Mouse (Mus musculus): Measurements from ENCODE around the gene Nuak2.

Nuak2 gene

GRCm38 (mm10) chr1:132355162-132355601 is 39.3 kb downstream of the Nuak2 start:
- DNase-seq = no peak

DNA sequence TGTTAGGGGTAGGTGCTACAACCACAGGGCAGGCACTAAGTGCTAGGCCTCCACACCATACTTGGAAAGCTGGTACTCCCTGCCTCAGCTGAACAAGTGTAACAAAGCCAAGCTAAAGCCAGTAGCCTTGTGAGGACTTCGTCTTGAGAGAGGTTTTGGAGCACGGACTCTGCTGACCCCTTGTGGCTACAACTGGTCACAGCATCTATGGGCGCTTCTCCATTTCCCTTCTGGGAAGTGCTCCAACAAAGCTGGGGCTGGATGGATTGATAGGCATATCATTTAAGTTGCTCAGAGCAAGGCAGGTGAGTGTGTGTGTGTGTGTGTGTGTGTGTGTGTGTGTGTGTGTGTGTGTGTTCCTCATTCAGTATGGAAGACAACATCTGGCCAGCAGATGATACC is 39.9 kb downstream of the Nuak2 start:
- peak; percentile 90 for DNase-seq

DNA sequence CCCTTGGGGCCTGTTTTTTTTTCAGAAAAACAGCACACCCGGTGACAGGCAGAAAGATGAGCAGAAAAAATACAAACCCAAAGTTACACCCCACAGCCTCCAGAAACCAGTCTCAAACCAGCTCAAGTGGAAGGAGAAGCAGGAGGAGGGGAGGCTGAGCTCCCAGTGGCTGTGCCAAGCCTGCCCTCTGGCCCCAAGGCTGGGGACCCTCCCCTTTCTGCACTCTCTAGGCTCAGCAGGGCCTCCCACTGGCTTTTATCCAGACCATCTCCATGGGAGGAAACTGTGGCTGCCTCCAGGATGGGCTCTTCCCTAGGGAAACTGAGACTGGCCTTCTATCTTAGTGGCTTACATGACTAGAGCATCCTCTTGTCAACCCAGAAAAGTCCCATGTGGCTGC is 40.9 kb downstream of the Nuak2 start:
- no peak for DNase-seq

- no peak for DNase-seq
Measured at GRCm38 (mm10) chr1:132361959-132362358, 46.0 kb downstream of the Nuak2 start.

DNA sequence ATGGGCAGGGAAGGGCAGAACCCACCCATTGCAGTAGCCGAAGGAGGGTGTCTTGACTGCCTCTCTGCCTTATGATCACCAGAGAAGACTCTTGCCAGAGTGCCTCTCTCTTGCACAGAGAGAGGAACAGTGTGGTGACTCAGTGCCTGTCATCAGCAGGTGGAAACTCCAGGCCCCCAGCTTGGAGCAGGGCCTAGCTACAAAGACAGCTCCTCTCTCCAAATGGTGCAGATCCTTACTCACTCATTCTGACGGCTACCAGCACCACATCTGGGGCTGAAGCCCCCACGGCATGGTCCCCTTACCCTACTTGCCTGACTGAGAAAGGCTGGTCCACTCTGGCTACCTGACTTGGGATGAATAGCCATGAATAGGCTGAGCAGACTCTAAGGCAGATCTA is 48.5 kb downstream of the Nuak2 start:
- no peak for DNase-seq

GRCm38 (mm10) chr1:132364896-132365557 is 49.1 kb downstream of the Nuak2 start:
- no peak for DNase-seq

DNA sequence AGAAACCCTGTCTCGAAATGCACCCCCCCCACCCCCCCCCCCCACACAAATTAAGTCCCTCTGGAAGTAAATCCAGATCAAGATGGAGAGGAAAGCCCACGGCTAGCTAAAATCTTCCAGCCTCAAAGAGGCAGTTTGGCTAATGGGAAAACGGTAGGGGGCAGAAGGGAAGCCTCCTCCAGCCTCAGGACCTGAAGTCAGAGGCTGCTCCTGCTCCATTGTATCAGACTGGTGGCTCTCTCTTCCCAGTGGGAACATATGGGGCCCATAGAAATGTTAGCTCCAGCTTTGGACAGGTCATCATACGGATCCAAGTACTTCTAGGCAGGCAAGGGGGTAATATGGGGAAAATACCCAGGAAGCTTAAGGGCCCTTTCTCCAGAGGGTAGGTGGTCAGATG is 49.7 kb downstream of the Nuak2 start:
- DNase-seq = no peak

DNA sequence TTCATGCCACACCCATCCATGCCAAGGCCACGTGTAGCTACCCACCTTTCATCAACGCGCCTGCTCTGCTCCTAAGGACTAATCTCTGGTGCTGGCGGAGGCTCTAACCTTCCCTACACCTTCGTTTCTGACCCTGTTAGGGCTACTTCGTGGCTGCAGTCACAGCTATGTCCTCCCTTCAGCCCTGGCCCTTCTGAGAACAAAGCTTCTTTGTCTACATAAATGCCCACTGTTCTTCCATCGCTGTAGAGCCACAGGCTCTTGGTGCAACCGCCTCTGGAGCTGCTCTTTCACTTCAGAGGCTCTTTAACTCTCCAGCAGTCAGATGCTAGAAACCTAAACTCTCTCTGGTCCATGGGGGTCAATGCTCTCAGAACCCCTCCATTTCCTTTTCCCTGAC is 50.3 kb downstream of the Nuak2 start:
- DNase-seq = no peak

DNA sequence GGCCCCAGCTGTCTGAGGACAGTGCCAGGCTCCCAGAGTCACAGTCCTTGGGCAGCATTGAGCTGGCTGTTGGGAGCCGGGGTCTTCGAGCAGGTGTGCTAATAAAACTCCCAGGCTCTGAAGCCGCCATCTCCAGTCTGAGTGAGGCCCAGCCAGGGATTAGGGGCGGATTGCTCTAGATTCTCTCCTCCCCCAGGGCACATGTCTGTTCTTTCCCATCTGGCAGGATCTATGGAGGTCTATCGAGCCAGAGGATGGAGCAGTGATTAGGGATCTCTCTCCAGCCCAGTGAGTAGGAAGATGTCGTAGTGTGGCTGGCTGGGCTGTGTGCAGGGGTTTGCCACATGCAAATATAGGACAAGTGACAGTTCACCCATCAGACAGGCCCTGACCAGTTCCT is 51.0 kb downstream of the Nuak2 start:
- DNase-seq = no peak

DNA sequence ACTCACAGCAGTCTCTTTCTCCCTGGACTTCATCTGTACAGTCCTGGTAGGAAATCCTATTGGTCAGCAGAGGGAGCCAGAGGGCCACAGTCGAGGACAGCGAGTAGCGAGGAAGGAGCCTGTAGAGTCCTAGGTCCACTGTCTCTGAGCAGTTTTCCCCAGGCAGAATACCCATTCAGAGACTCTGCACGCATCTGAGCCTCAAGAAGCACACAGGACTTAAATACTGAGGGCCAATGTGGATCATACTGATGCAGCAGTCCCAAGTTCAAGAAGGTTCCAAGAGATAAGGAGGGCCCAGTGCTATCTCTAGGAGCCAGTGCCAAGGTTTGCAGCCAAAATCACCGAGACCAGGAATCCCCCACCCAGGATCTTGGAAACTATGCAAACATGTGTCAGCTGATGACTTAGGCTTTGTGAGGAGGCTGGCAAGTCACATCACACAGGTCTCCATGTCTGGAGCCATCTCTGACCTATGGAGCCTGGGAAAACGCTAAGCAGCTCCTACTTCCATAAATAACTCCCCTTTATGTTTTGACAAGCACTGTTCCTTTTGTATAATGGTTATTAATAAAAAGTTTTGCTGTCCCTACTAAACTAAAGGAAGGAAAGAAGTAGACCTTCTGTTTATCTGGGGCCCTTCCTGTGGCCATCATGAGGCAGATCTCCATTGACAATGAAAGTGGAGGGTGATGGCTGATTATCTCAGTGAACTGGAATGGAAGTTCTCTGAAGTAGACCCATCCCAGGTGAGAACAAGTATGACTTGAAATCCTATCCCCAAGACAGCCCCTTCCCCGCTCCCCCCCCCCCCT is 52.0 kb downstream of the Nuak2 start:
- DNase-seq = peak; percentile 96

DNA sequence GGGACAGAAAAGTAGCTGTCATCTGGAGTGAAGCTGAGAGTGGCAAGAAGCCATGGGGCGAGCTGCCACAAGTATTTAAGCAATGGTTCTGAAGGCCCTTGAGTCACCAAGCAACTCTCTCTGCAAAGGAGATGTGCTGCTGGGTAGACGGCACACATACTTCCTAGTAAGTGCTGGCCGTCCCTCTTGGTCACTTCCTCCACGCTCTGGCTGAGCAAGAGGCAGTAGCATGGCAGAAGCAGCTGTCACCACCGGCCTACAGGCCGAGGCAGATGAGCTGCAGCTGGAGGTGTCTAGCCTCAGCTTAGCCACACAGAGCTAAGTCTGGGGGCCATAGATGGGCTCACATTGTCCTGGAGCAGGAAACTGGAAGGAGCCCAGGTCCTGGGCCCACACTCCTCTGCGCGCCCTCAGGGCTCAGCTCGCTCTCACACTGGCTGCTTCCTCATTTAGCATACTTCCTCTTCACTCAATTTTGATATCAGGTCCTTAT is 54.8 kb downstream of the Nuak2 start:
- DNase-seq = peak; percentile 71

- peak; percentile 57 for DNase-seq
Measured at GRCm38 (mm10) chr1:132371298-132372081, 55.6 kb downstream of the Nuak2 start.

- DNase-seq = no peak
Measured at GRCm38 (mm10) chr1:132372354-132372753, 56.4 kb downstream of the Nuak2 start.

- DNase-seq = no peak
Measured at GRCm38 (mm10) chr1:132372896-132373534, 57.1 kb downstream of the Nuak2 start.

GRCm38 (mm10) chr1:132374140-132374872 is 58.4 kb downstream of the Nuak2 start:
- peak; percentile 88 for DNase-seq

GRCm38 (mm10) chr1:132374873-132375244 is 58.9 kb downstream of the Nuak2 start:
- no peak for DNase-seq

GRCm38 (mm10) chr1:132375256-132375655 is 59.3 kb downstream of the Nuak2 start:
- DNase-seq = no peak

DNA sequence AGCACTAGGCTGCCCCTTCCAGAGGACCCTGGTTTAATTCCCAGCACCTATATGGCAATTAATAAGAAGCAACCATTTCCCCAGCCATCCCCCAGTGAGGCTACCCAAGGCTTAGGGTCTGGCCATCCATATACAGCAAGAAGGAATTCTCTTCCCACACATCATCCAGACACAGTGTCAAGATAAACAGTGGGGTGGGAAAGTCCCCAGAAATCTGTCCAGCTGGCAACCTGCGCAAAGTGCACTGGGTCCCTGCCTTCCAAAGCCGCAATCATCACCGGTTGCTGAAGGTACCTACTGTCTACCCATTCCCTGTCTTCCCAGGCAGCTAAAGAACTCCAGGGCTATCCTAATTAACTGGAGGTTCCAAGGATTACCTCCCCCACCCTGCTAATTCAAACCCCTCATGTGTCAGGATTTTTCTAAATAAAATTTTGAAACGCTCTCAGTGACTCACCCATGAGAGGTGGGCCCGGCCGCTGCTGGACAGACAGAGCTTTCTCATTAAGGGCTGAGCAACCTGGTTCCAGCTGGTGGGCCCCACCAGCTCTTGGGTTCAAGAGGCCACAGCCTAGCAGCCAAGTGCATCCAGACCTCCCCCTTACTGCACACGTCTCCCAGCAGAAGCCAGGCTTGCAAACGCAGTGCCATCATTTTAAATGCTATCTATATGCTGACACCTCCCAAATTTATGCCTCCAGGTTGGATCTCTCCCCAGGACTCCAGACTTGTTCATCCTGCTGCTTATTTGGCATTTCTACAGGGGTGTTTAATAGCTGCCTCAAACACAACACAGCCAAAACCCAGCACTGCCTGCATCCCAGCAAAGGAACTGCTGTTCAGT is 60.5 kb downstream of the Nuak2 start:
- no peak for DNase-seq

- peak; percentile 76 for DNase-seq
Measured at GRCm38 (mm10) chr1:132377055-132377365, 61.1 kb downstream of the Nuak2 start.

- no peak for DNase-seq
Measured at GRCm38 (mm10) chr1:132377811-132378210, 61.9 kb downstream of the Nuak2 start.

DNA sequence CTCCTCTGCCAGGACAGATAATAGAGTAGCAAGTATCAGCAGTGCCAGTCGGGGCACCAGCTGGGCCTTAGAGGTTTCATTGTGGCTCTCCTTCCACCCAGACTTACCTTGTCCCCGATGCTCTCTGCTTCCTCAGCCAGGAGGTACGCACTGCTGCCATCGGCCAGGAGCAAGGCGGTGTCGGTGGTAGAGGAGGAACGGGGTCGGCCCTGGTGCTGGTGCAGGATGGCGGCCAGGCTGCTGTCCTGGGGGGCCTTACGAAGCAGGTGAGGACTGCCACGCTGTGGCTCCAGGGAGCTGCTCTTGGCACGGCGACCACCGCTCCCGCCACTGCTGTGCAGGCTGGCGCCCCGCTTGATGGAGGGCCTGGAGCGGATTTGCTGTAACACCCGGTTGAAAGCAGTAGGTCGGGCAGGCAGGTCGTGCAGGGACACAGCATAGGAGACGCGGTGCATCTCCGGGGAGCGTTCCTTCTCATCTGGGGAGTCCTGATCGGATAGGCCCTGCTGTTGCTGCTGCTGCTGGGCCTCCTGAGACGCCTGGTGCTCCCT is 64.7 kb downstream of the Nuak2 start:
- DNase-seq = no peak
